Mouse (Mus musculus): Measurements from ENCODE around the gene Daam1.

DNA sequence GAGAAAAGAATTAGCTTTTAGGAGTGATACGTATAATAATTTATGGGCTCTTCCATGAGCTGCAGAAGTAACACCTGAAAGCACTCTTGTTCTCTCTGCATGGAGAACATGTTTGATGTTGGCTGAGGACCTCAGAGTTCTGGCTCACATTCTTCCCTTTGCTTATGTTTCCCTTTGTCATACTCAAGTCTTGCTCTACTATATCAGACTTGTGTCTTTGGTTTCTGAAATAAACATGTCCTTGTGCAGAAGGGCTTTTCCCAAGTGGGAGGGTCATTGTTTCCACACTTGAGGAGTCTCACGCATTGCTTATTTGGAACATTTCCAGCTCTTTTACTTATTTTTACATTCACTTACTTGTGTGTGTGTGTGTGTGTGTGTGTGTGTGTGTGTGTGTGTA is 11.7 kb downstream of the Daam1 start:
- TF ChIP-seq GATA1 (IDR thresholded peaks at IDR 0.05; ENCODE audit: borderline replicate concordance, low read length) (no peak), FLI1 (IDR thresholded peaks at IDR 0.05; ENCODE audit: low read length) (no peak)
